Mouse (Mus musculus) gastrocnemius, postnatal 36 days (tissue): ENCODE results near the gene Pacrg. TPM values are rescaled to one million over a fixed set of nuclear protein-coding genes. Genes with fewer than 3 reads are reported as not detected.
A peak's percentile ranks its signal among the peaks of the same experiment; 100 is the strongest.

Experiments used
- DNase-seq, 2 experiments: peaks; one replicate each; pipeline ENCODE4 v3.0.0; 2022
- intact Hi-C: fragments of 180-260 bp; cut with DNase I; formaldehyde crosslinking; loops from one replicate; pipeline ENCODE4 v1.15.1; 2025
- total RNA-seq, 2 experiments: library from RNA; stranded (reverse); gene quantifications; 2 replicates each; pipeline ENCODE4 v1.2.3; 2021

Gene Pacrg
- total RNA-seq, 2 experiments from 2014 or later, result 1.6 to 2.0 TPM

DNA sequence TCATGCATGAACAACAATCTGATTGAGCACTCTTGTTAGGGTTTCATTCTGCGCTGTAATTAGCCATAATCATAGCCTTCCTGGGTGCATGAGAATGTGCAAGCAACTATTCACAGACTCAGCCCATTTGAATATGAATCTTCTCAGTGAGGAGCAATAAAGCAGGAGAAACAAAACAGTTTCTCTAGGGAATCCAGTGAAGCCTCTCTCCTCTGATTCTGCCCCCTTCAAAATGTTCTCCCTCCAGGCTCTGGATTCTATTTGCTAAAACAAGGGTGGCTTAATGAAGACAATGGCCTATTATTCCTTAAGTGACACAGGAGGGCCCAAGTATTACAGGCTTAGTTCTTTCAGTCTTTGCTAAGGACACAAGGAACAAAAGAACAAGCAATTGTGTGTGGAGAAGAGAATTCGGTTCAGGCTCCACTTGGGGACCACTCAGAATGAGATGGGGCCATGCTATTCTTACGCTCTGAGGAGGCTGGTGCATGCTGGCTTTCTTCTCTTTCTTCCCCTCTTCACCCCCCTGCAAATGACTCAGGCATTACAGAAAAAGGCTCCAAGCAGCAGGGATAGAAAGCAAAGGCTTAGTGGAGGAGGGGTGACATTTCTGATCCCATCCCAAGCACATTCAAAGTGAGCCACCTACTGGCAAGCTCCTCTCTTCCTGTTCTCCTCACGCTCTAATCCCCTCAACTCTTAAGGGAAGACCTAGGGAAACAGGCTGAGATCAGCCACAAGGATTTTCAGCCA lies 95.2 kb downstream of the Pacrg start:
- DNase-seq, result peak in 1 of 2 experiments; percentile 7
- intact Hi-C loops, result loop anchor here (10.0 kb wide), 2 partner anchors 420 to 1580 kb away; no protein-coding TSS in a partner anchor

DNA sequence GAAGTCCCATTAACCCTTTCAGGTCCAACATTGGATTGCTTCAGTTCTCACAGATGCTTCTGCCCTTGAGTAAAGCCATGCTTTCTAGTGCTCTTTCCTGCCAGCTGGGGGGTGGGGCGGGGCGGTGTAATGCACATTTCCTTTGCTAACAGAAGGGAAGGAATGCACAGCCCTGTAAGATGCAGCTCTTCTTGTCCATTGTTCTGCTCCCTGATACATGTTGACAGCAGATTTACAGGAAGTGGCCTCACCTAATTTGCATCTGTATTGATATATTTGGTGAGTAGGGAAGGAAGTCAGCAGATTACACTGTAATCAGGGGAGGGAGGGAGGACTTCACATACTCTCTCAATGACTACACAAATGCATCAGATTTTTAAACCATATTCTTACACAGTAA lies 100.0 kb downstream of the Pacrg start:
- DNase-seq, result no peak
- intact Hi-C loops, result loop anchor here (10.0 kb wide), 2 partner anchors 415 to 1575 kb away; no protein-coding TSS in a partner anchor

DNA sequence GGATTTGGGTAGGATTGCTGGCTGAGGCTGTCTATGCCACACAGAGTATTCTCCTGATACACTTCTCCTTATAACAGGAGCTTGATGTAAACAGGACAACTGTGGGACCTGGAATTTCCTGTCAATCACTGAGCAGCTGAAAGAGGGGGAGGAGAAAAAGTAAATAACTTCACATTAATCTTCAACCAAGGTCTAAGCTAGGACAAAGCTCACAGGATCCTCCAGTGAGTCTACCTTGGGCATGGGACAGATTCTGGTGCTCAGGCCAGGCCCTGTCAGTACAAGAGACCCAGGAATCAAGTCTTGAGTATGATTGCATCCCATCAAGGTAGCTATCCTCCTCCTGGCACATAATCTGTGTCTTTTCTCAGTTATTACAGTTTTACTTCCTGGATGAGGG lies 102.1 kb downstream of the Pacrg start:
- intact Hi-C loops, result loop anchor here (10.0 kb wide), 1 partner anchor 983 kb away; no protein-coding TSS in a partner anchor
- no peak for DNase-seq

DNA sequence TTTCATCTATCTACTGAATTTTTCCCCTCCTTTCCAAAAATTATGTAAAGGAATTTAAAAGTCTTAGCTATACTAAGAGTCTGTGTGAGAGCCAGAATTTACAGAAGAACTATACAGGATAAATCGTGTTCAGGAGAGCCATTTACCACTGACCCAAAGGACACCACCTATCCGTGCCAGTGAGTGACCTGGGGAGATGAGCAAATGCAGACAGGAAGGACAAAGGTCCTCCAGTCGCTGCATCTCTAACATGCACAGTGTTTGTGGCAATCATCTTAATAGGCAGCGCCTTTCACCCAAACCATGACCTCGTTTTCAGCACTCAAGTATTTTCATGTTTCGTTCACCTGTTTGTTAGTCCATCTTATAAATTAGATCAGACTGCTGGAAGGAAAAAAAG lies 105.4 kb downstream of the Pacrg start:
- DNase-seq, result no peak
- intact Hi-C loops, result loop anchor here (10.0 kb wide), 1 partner anchor 980 kb away; no protein-coding TSS in a partner anchor

DNA sequence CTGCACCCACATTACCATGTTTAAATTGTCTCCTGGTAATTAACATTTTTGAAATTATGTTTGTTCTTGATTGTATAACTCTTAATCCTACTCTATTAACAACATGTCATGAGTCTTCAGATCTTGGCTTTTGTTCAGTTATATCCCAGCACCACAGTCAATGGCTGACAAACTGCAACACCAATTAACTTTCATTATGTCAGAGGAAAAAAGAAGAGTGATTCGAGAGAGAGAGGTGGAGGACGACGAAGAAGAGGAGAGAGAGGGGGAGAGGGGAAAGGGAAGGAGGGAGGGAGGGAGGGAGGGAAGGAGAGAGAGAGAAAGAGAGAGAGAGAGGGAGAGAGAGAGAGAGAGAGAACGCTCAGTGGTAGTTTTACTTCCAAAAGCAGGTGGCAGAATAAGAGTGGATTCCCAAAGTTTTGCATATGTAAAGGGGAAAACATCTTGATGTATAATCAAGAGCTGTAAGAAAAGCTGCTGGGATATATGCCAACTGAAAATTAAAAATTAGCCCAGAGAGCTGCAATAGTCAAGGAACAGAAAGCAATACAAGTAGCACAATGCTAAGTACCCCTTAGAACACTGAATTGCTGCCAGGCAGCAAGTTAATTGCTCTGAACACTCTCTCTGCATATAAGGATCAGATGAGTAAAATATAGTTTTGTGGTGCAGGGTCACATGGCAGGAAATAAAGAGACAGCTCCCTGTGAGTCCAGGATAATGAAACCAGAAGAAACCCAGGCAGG lies 107.6 kb downstream of the Pacrg start:
- no peak for DNase-seq
- intact Hi-C loops, result loop anchor here (10.0 kb wide), 1 partner anchor 978 kb away; no protein-coding TSS in a partner anchor

DNA sequence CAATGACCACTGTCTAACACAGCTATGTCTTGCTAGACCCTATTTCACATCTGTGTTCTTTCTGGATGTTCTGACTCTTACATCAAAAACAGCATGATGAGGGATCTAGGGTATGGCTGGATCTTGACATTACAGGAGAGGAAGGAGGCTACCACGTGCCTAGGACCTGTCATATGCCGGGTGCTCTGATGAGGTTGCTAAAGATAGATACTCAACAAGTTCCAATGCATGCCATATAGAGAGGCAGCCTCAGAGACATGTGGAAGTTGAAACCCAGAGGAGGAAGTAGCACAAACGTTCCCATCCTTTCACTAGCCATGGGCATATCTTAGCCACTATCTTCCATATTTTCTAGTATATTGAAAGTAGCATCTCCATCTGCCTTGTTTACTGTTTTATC lies 115.3 kb downstream of the Pacrg start:
- intact Hi-C loops, result no loop called here
- DNase-seq, result no peak

DNA sequence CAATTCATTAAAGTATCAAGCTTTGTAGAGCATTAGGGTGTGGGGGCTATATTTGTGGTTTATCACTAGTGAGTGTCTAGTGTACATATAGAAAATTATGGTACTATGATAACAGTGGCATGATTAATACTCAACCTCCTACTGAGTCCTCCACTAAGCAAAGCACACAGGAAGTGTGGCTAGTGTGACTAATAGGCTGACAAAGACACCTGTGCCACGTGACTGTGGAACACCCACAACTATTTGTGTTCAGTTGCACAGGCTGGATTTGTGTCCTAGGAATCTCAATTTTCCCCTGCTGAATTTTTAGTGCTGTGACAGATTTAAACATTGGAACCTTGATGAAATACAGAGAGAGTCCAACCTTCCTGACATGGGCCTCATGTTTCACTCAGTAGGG lies 118.5 kb downstream of the Pacrg start:
- no peak for DNase-seq
- intact Hi-C loops, result no loop called here

DNA sequence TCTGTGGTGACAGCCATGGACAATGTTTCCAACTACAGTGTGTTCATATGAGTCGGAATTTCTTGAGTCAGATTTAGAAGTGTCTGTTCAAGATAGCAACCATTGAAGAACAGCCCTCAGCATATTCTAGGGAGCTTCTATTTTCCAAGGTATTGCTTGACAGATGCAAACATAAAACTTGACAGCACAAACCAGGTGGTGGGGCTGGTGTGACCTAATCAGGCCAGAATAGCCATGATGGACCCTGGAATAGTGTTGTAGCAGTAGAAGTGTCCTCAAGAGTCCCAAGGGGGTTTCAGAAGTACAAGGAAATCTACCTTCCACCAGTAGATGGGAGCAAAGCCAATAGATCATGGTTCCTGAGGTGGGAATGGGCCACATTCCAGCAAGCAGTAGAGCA lies 123.0 kb downstream of the Pacrg start:
- no peak for DNase-seq
- intact Hi-C loops, result no loop called here

DNA sequence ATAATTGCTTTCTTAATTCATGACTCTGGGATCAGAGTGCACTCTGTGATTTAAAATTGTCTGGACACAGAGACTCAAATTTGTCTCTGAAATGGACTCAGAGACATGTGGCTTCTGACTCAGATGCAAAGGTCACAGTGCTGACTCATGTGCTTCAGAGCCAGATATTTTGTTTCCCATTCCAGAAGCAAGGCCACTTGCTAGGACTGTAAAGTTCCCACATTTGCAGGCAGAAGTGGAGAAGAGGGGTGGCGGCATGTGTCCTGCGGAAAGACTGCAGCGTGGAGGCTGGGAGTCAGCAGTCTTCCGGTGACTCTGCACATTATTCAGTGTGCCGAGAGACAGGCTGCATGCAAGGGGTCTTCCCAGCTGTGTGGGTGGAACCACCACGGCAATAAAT lies 137.3 kb downstream of the Pacrg start:
- intact Hi-C loops, result no loop called here
- peak in 1 of 2 experiments; percentile 15 for DNase-seq

DNA sequence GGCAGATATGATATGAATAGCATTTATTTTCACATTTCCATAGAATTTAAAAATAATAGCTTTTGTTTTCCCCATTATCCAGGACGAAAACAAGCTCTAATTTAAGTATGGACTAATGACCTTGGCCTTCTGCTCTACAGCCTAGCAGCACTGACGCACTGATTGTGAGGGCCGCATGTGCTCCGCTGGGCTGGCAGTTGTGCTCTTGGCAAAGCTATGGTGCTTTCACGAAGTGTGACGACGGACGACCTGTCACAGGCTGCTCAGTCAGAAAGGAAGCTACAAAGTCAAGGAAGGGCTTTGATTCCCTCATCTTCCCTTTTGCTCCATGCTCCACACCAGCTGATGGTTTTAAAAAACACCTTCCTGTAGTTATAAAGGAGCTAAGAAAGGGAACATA lies 142.1 kb downstream of the Pacrg start:
- DNase-seq, result no peak
- intact Hi-C loops, result no loop called here

DNA sequence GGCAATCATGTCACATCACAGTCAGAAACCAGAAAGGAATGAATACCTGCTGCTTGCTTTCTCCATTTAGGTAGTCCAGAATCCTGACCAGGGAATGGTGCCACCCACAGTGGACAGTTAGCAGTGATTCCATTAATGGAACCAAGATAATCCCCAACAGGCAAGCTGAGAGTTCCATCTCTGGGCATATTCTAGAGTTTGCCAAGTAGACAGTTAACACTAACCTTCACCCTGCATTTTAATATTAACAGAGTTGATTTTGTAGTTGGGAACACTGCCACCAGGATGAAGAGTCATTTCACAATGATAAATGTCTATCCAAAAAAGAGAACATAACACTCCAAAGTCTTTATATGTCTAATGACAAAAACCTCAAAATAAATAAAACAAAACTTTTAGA lies 144.7 kb downstream of the Pacrg start:
- intact Hi-C loops, result no loop called here
- no peak for DNase-seq

DNA sequence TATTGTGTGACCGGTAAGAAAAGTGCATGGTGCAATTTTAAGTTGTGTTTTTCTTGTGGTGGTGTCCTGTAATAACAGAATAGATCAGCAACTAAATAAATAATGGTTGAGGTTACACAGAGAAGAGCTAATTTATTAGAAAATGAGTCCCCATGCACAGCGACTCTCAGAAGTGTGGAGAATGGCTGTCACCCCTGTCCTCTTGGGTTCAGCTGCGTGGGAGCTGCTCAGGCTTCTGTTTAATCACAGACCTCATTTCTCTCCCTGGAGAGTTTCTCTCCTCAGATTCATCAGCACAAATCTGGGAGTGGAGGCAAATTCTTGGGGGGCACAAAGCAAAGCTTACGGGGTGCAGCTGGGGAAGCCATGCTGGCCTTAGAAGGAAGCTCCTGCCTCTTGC lies 163.0 kb downstream of the Pacrg start:
- DNase-seq, result no peak
- intact Hi-C loops, result loop anchor here (5.0 kb wide), 1 partner anchor 1955 kb away; no protein-coding TSS in a partner anchor

DNA sequence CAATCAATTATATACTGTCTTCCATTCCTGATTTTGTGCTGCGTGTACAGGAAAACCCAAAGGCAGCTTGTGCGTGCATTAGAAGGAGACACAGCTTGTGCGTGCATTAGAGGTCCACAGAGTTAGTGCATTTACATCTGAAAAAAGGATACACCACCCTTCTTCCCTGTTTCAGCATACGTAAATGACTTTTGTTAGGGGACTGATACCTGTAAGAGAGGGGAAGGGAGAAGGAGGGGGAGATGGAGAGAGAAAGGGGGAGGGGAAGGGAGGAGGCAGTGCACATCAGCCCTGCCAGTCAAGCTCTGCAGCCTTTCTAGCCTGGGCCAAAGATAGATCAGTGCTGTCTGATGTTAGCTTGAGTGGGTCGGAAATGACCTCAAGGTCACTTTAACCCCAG lies 164.6 kb downstream of the Pacrg start:
- no peak for DNase-seq
- intact Hi-C loops, result loop anchor here (5.0 kb wide), 1 partner anchor 1953 kb away; no protein-coding TSS in a partner anchor

DNA sequence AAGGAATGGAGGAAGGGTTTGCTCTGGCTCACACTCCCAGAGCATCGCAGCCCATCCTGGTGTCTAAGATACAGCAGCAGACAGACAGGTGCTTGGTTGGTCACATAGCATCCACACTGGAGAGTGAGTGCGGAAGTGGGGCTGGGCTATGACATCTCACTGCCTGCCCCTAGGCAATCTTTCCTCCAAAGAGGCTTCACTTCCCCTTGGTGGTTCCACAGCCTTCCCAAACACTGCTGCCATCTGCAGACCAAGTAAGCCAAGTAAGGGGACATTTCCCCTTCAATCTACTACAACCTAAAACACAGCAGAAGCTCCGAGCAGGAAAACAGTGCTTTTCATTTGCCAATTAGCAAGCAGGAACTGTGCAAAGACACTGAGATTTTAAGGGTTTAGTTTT lies 165.1 kb downstream of the Pacrg start:
- intact Hi-C loops, result loop anchor here (5.0 kb wide), 1 partner anchor 1953 kb away; no protein-coding TSS in a partner anchor
- DNase-seq, result no peak

DNA sequence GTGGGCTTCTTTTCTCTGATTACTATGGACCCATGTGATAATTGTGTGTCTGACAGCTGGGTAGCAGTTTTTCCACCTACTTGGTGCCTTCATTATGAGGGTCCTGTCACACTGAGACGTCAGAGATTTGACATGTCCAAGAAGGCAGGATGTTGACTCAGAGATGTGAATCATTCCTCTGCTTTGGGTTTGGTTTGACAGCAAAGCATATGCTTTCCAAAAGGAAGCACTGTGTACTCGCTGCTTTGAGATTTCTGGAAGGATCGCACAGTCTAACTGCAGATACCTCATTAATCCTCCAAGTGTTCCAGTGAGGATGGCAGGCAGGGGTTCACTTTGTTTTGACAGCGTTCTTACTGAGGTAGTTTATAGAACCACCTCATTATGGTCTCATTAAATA lies 178.8 kb downstream of the Pacrg start:
- intact Hi-C loops, result no loop called here
- no peak for DNase-seq

DNA sequence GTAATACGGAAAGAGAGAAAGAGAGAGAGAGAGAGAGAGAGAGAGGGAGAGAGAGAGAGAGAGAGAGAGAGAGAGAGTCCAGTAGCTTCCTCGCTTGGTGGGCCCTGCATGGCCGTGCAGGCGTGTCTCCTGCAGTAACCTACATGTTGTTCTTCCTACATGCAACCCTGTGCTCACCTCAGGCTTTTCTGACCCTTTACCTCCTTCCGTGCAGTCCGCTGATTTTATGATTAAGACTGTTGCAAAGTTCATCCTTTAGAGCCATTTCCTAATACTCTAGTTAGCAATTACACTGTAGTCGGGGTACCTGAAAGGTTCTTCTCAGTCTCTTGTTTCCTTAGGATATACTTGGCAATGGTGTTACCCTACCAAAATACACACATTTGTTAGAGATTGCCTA lies 196.5 kb downstream of the Pacrg start:
- intact Hi-C loops, result no loop called here

DNA sequence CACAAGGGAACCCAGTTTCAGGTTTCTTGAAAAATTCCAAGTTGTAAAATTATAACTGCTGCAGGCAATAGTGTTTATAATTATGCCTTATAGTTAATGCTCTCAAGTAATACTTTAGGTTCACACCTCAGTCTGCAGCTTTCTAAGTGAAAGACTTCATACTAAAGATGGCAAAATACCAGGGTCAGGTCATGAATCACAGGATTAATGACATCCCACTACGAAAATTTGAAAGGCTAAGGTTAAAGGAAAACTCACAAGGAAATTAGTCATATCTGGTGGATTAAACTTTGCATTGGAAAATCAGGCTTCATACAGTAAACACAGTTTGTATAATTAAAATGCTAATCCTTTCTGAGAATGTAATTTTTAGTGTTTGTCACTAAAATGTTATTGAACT lies 200.3 kb downstream of the Pacrg start:
- intact Hi-C loops, result no loop called here
- no peak for DNase-seq

More for the DNA sequence above, 196.5 kb downstream of the Pacrg start:
- no peak for DNase-seq

DNA sequence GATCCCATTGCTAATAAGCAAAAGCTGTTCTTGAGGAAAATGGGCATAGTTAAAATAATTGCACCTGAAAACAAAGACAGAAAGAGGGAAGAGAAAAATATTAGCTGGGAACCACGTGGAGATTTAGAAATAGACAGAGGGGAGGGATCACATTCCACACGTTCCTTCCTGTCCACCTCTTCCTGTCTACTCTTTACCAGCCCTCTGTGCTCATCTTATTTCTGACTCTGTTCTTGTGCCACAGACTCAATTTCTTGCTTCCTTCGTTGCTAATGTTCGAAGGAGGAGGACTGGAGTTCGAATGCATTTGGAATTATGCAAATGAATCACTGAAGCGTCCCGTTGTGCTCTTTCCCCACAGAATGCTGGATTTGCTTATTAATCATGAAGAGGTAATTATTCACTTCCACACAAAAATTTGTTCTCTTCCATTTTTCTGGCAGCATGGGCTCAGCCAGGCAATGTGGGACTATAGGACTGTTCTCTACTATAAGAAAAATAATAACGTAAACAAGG lies 204.1 kb downstream of the Pacrg start:
- no peak for DNase-seq
- intact Hi-C loops, result no loop called here

DNA sequence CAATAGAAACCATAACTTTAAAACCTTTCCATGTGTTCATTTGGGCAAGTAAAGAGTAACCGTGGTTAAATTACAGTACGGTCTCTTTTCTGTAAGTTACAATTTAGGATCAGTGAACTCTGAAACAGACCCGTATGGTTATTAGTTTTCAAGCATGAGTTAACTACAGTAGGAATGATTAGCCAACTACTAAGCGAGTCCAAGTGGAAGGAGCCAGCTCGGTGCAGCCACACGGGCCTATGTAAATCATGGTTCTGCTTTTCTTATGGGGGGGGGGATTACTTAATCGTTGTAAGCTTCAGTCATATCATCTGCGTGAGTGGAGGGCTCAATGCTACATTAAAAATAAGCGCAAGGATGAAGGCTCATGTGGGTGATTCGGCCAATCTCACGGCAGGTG lies 204.6 kb downstream of the Pacrg start:
- intact Hi-C loops, result no loop called here
- no peak for DNase-seq

DNA sequence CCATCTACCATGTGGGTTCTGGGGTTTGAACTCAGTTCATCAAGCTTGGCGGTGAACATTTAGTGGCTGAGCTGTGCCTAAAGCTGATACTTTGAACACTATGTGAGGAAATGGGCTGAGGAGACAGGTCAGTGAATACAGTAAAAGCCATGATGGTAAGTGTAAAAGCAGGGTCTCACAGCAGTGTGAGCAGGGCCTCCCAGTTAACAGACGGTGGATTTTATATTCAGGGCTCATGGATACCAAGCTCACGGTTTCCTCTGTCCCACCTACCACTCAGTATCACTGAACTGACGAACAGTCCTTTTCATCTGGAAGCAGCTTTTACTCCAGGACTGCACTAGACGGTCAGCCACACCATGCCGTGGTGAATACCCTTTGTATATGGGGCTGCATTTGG lies 205.1 kb downstream of the Pacrg start:
- DNase-seq, result no peak
- intact Hi-C loops, result no loop called here

DNA sequence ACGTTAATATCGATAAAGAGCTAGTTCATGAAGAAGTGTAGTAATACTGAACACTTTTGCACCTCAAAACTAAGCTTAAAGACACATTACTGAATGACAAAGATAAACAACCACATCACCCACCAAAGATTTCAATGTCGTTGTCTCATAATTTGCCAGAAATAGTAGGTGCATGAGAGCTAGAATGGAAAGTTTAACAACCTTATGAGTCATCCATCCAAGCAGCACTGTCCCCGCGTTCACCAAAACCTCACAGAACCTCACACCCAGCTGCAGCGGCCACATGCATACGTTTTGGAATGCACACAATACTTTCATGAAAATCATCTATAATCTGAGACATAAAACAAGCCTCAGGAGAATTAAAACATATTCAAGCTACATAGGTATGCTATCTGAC lies 206.3 kb downstream of the Pacrg start:
- intact Hi-C loops, result no loop called here
- no peak for DNase-seq
